Mouse (Mus musculus) c-Kit-positive CD71-negative TER-119-negative erythroid progenitor cells, embryonic 14.5 days (primary cell): Measurements from ENCODE around the gene Capzb.

Source experiments
- DNase-seq: peaks from one replicate; pipeline ENCODE4 v3.0.0-alpha.2; 2013; ENCODE audit warnings: low read depth

The Capzb gene

GRCm38 (mm10) chr4:139209130-139209840 is 16.6 kb downstream of the Capzb start:
- DNase-seq = no peak

- no peak for DNase-seq
Observed at GRCm38 (mm10) chr4:139211975-139212831, 19.5 kb downstream of the Capzb start.

- DNase-seq = no peak
Observed at GRCm38 (mm10) chr4:139213086-139213485, 20.4 kb downstream of the Capzb start.

GRCm38 (mm10) chr4:139213935-139214371 is 21.3 kb downstream of the Capzb start:
- no peak for DNase-seq

- no peak for DNase-seq
Observed at GRCm38 (mm10) chr4:139216566-139216965, 23.9 kb downstream of the Capzb start.

- DNase-seq = no peak
Observed at GRCm38 (mm10) chr4:139218539-139218938, 25.8 kb downstream of the Capzb start.

GRCm38 (mm10) chr4:139219656-139220055 is 27.0 kb downstream of the Capzb start:
- no peak for DNase-seq

GRCm38 (mm10) chr4:139220978-139221377 is 28.3 kb downstream of the Capzb start:
- no peak for DNase-seq

- DNase-seq = no peak
Observed at GRCm38 (mm10) chr4:139221837-139222236, 29.1 kb downstream of the Capzb start.

GRCm38 (mm10) chr4:139225115-139225514 is 32.4 kb downstream of the Capzb start:
- no peak for DNase-seq

- no peak for DNase-seq
Observed at GRCm38 (mm10) chr4:139225944-139226343, 33.2 kb downstream of the Capzb start.

GRCm38 (mm10) chr4:139226504-139227216 is 34.0 kb downstream of the Capzb start:
- no peak for DNase-seq

GRCm38 (mm10) chr4:139227923-139228322 is 35.2 kb downstream of the Capzb start:
- DNase-seq = no peak

- DNase-seq = no peak
Observed at GRCm38 (mm10) chr4:139229271-139229670, 36.6 kb downstream of the Capzb start.

- DNase-seq = no peak
Observed at GRCm38 (mm10) chr4:139230376-139231120, 37.8 kb downstream of the Capzb start.

GRCm38 (mm10) chr4:139231163-139231562 is 38.5 kb downstream of the Capzb start:
- DNase-seq = no peak

GRCm38 (mm10) chr4:139232479-139233145 is 39.9 kb downstream of the Capzb start:
- peak; percentile 62 for DNase-seq

- DNase-seq = no peak
Observed at GRCm38 (mm10) chr4:139233146-139233495, 40.4 kb downstream of the Capzb start.

- no peak for DNase-seq
Observed at GRCm38 (mm10) chr4:139233755-139234254, 41.1 kb downstream of the Capzb start.

- no peak for DNase-seq
Observed at GRCm38 (mm10) chr4:139234261-139234660, 41.6 kb downstream of the Capzb start.

- DNase-seq = no peak
Observed at GRCm38 (mm10) chr4:139235556-139235955, 42.9 kb downstream of the Capzb start.
